Mouse (Mus musculus) hindbrain, embryonic 10.5 days (tissue): ENCODE measurements around the gene Dnah11. TPM values are rescaled to one million over a fixed set of nuclear protein-coding genes. Genes with fewer than 3 reads are reported as not detected.
A peak's percentile ranks its signal among the peaks of the same experiment; 100 is the strongest.

Experiments
- DNase-seq: peaks from one replicate; pipeline ENCODE4 v3.0.0-alpha.2; 2017; ENCODE audit warnings: low spot score
- H3K27ac ChIP-seq: fragments of 300-500 bp; sonication (generic); 2 replicates; pipeline ENCODE4 v1.5.1; 2016; ENCODE audit warnings: mild to moderate bottlenecking, moderate library complexity
- H3K27me3 ChIP-seq: fragments of 300-500 bp; sonication (generic); 2 replicates; pipeline ENCODE4 v1.6.1; 2016; ENCODE audit warnings: mild to moderate bottlenecking; ENCODE audit not compliant: poor library complexity, insufficient read depth, severe bottlenecking
- H3K36me3 ChIP-seq: fragments of 300-500 bp; sonication (generic); 2 replicates; pipeline ENCODE4 v1.6.1; 2016; ENCODE audit warnings: mild to moderate bottlenecking, moderate library complexity
- H3K4me1 ChIP-seq: fragments of 300-500 bp; sonication (generic); replicated peaks from 2 replicates; pipeline ENCODE4 v1.6.1; 2016; ENCODE audit warnings: mild to moderate bottlenecking
- H3K4me3 ChIP-seq: fragments of 300-500 bp; sonication (generic); 2 replicates; pipeline ENCODE4 v1.5.1; 2016; ENCODE audit warnings: mild to moderate bottlenecking, moderate library complexity
- H3K9me3 ChIP-seq: fragments of 300-500 bp; sonication (generic); 2 replicates; pipeline ENCODE4 v1.6.1; 2016; ENCODE audit warnings: mild to moderate bottlenecking, moderate library complexity
- WGBS: fragments of 180-500 bp; shearing (Covaris S2); methylation state at CpG from one replicate; pipeline ENCODE4 v1.1.7; 2016; 5-methylcytosine and 5-hydroxymethylcytosine counted together
- polyA plus RNA-seq: library from polyadenylated mRNA; unstranded; fragments of >200 nt; fragmentation: Nextera tagmentation; extraction: Ambion mirVana; gene quantifications from 2 replicates; pipeline ENCODE4 v1.2.1, GENCODE M21; 2016

Dnah11 gene
- polyA plus RNA-seq: 0.29 and 0.65 TPM in 2 replicates

GRCm38 (mm10) chr12:118198386-118199093, at the start of gene Dnah11:
Gene Dnah11 (minus strand): TSS chr12:118199043.
- peaks cover 10% of the 10 kb centered on the region for H3K4me1 ChIP-seq
- WGBS: 0% methylated on average over 47 of the region's 47 CpGs
- peak within 1 kb of the TSS; percentile 62 for H3K4me3 ChIP-seq
- no peaks in the 10 kb centered on the region for H3K9me3 ChIP-seq
- DNase-seq: peak; percentile 87
- H3K27ac ChIP-seq: no peak within 1 kb of the TSS
- no peaks in the 10 kb centered on the region for H3K36me3 ChIP-seq
- peaks cover 62% of the 10 kb centered on the region for H3K27me3 ChIP-seq

DNA sequence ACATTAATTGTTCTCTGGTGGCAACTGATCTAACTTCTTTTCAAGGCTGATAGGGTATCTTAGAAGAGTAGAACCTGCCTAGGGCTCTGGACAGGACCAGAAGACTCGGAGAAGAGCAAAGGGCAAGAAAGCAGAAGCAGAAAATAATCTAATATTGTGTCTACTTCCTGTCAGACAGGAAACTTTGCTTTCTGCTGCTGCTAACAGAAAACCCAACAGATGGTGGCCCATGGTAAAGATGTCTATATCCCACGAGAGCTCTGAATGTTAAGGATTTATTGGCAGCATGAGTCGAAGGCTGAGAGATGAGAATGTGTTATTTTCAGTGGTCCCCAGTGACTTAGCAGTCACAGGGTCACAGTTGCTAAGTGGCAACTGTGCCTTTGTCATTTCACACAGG, 22.3 kb upstream of the Dnah11 start:
- H3K9me3 ChIP-seq: no peaks in the 10 kb centered on the region
- no peak overlapping the region for H3K4me3 ChIP-seq
- no peak for DNase-seq
- H3K36me3 ChIP-seq: no peaks in the 10 kb centered on the region
- H3K27ac ChIP-seq: no peak overlapping the region
- WGBS: 65% methylated on average over 3 of the region's 3 CpGs
- H3K4me1 ChIP-seq: 0 out of 2 replicates have a peak, but pooled peaks cover 3% of the 10 kb centered on the region
- H3K27me3 ChIP-seq: no peaks in the 10 kb centered on the region

- Histone ChIP-seq H3K4me1 (0 out of 2 replicates have a peak, but pooled peaks cover 3% of the 10 kb centered on the region), H3K4me3 (no peak overlapping the region), H3K27me3 (no peaks in the 10 kb centered on the region), H3K27ac (no peak overlapping the region), H3K9me3 (no peaks in the 10 kb centered on the region), H3K36me3 (no peaks in the 10 kb centered on the region)
- no peak for DNase-seq
Measured at GRCm38 (mm10) chr12:118220062-118220461, 21.2 kb upstream of the Dnah11 start.

DNA sequence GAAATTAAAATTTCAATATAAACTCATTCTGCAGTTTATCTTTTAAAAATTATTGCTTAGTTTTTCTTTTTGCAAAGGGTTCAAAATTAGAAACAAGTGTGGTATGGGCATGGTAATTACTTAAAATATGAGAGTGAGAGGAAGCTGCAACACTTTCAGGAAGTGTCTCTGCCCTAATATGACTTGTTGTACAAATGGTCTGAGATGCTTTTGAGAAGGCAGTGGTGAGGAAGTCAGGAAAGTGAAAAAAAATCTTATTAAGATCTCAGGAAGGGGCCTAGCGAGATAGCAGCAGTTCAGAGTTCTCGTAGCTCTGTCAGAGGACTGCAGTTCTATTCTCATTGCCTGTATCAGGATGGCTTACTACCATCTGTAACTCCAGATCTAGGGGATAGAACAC, 13.3 kb upstream of the Dnah11 start:
- no peak for DNase-seq
- H3K9me3 ChIP-seq: no peaks in the 10 kb centered on the region

DNA sequence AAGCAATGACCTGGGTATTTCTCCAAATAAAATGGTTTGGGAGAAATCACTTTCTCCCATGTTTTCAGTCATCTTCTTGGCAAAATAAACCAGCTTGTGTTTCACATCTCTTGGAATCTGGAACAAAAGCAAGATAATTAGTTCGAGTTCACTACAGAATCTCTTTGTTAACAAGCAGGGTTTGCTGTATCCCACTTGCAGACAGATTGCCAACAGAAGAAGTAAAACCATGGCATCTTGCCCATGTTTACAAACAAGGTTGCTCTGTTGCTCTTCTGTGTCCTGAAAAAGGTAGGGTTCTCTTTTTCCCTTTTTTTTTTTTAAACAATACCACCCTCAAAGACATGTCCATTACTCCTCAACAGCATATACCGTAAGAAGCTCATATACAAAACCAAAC, 2.3 kb downstream of the Dnah11 start:
- no peak for DNase-seq
- Histone ChIP-seq H3K27me3 (peaks cover 70% of the 10 kb centered on the region), H3K27ac (no peak overlapping the region)

More for the DNA sequence above, 13.3 kb upstream of the Dnah11 start:
- Histone ChIP-seq H3K4me1 (no peaks in the 10 kb centered on the region), H3K27me3 (no peaks in the 10 kb centered on the region), H3K36me3 (no peaks in the 10 kb centered on the region), H3K4me3 (no peak overlapping the region), H3K27ac (no peak overlapping the region)
- 88% methylated on average over 2 of the region's 2 CpGs for WGBS

GRCm38 (mm10) chr12:118189535-118189934, 9.3 kb downstream of the Dnah11 start:
- H3K27me3 ChIP-seq: peaks cover 53% of the 10 kb centered on the region
- no peaks in the 10 kb centered on the region for H3K36me3 ChIP-seq
- peaks cover 24% of the 10 kb centered on the region for H3K4me1 ChIP-seq
- no peak for DNase-seq
- H3K27ac ChIP-seq: no peak overlapping the region
- 64% methylated on average over 3 of the region's 3 CpGs for WGBS
- H3K9me3 ChIP-seq: no peaks in the 10 kb centered on the region
- H3K4me3 ChIP-seq: no peak overlapping the region

More for the DNA sequence above, 2.3 kb downstream of the Dnah11 start:
- H3K36me3 ChIP-seq: no peaks in the 10 kb centered on the region
- H3K4me3 ChIP-seq: no peak overlapping the region
- H3K9me3 ChIP-seq: no peaks in the 10 kb centered on the region
- WGBS: 74% methylated on average over 2 of the region's 2 CpGs
- H3K4me1 ChIP-seq: peaks cover 10% of the 10 kb centered on the region

GRCm38 (mm10) chr12:118187663-118188062, 11.2 kb downstream of the Dnah11 start:
- WGBS: 52% methylated on average over 2 of the region's 2 CpGs
- H3K27ac ChIP-seq: no peak overlapping the region
- H3K36me3 ChIP-seq: no peaks in the 10 kb centered on the region
- H3K4me3 ChIP-seq: no peak overlapping the region
- DNase-seq: no peak
- H3K27me3 ChIP-seq: peaks cover 46% of the 10 kb centered on the region
- peaks cover 24% of the 10 kb centered on the region for H3K4me1 ChIP-seq
- no peaks in the 10 kb centered on the region for H3K9me3 ChIP-seq

- Histone ChIP-seq H3K27me3 (peaks cover 48% of the 10 kb centered on the region), H3K27ac (no peak overlapping the region), H3K9me3 (no peaks in the 10 kb centered on the region), H3K4me3 (no peak overlapping the region), H3K36me3 (no peaks in the 10 kb centered on the region), H3K4me1 (peaks cover 24% of the 10 kb centered on the region)
- WGBS: 15% methylated on average over 4 of the region's 4 CpGs
- DNase-seq: peak; percentile 39
Measured at GRCm38 (mm10) chr12:118186881-118187489, 11.9 kb downstream of the Dnah11 start.

DNA sequence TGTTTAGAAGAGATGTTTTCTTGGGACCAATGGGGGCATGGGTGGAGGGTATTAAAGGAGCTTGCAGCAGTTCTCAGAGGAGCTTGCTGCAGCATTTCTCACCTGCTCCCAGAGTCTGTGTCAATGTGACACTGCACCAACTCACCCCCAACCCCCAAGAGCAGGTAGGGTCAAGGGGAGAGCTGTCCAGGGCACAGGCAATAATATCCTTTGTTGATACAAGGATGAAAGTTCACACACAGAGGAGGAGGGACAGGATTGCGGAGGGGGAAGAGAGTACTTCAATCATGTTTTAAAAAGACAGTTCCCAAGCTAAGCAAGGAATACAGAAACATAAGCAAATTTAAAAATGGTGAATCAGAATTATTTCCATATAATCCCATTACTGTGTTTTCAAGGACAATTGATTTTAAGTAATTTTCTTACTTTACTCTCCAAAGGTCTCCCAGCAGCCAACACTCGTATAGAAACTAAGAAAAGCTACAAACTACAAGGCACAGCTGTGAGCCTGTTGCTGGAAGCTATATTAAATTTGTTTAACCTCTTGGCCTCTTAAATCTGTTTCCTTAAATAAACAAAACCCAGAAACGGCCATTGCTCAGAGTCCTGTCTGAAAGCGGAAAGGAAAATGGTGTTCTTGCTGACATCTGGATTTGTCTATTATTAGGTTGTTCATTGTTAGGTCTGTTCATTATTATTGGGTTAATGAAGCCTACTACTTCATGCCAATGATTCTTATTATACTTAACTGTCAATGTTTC, 12.5 kb downstream of the Dnah11 start:
- Histone ChIP-seq H3K9me3 (no peaks in the 10 kb centered on the region), H3K27ac (no peak overlapping the region), H3K27me3 (peaks cover 49% of the 10 kb centered on the region), H3K36me3 (no peaks in the 10 kb centered on the region), H3K4me3 (no peak overlapping the region), H3K4me1 (peaks cover 24% of the 10 kb centered on the region)
- DNase-seq: no peak
- 41% methylated on average over 4 of the region's 4 CpGs for WGBS

- WGBS: 59% methylated on average over 1 of the region's 1 CpGs
- no peaks in the 10 kb centered on the region for H3K9me3 ChIP-seq
- no peak overlapping the region for H3K4me3 ChIP-seq
- peaks cover 24% of the 10 kb centered on the region for H3K4me1 ChIP-seq
- H3K27me3 ChIP-seq: peaks cover 43% of the 10 kb centered on the region
- no peaks in the 10 kb centered on the region for H3K36me3 ChIP-seq
- DNase-seq: no peak
- no peak overlapping the region for H3K27ac ChIP-seq
Measured at GRCm38 (mm10) chr12:118184731-118185130, 14.1 kb downstream of the Dnah11 start.

DNA sequence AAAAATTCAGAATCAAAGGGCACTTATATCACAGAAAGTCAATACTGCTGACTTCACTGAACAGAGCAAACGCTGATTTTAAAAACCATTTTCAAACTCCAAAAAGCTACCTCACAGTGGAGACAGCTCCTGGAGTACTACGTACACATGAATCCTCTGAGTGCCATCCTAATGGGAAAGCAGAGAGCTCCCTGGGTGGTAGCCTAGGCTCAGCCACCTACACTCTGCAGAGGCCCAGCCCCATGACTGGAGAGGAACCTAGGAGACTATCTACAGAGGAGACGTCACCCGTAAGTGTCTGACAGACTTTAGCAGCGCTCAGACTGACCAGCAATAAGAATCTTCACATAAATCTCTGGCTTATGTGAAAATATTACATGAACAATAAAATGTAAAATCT, 21.1 kb downstream of the Dnah11 start:
- no peak for DNase-seq
- Histone ChIP-seq H3K36me3 (no peaks in the 10 kb centered on the region), H3K9me3 (no peaks in the 10 kb centered on the region), H3K27ac (no peak overlapping the region), H3K27me3 (0 out of 2 replicates have a peak, but pooled peaks cover 6% of the 10 kb centered on the region), H3K4me3 (no peak overlapping the region), H3K4me1 (no peaks in the 10 kb centered on the region)
- WGBS: 88% methylated on average over 5 of the region's 5 CpGs

DNA sequence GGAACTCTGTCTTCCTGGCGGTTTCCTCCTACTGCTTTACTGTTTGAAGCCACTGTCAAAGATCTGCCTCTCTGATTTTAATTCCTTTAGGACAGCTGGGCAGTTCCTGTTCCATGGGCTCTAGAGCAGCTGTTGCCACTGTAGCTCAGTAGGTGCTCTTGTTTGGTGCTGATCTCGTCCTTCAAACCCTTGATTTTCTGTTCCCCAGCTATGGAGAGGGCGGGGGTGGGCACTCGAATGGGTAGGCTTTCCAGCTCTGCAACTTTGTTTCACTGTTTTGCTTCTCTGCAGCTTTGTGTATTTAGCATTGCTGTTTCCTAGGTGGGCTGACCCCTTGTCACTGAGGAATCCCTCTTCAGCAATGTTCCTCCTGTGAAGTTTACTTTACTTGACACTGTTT, 34.1 kb downstream of the Dnah11 start:
- Histone ChIP-seq H3K4me3 (no peak overlapping the region), H3K27me3 (no peaks in the 10 kb centered on the region), H3K36me3 (no peaks in the 10 kb centered on the region), H3K27ac (no peak overlapping the region), H3K9me3 (peaks cover 7% of the 10 kb centered on the region), H3K4me1 (0 out of 2 replicates have a peak, but pooled peaks cover 5% of the 10 kb centered on the region)
- DNase-seq: no peak
- WGBS: 23% methylated on average over 4 of the region's 4 CpGs

DNA sequence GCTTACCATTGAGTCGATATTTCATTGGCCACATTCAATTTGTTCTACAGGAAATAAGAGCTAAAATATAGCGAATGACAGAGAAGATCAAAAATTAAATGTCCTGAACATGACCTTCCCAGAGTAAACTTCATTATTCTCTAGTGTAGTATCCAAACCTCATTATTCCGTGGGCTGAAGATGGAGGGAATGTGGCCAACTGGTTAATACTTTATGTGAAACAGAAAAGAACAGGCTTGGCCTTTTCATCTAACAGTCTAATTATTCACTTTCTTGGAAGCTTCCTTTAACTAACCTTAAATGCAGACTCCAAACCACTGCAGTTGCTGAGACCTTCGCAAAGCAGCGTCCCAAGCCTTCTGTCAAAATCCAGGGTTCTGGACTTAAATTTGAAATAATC, 41.9 kb downstream of the Dnah11 start:
- 93% methylated on average over 5 of the region's 5 CpGs for WGBS
- DNase-seq: no peak
- Histone ChIP-seq H3K36me3 (no peaks in the 10 kb centered on the region), H3K27ac (no peak overlapping the region), H3K27me3 (no peaks in the 10 kb centered on the region), H3K9me3 (no peaks in the 10 kb centered on the region), H3K4me1 (no peaks in the 10 kb centered on the region), H3K4me3 (no peak overlapping the region)
